Mouse (Mus musculus) kidney, postnatal 0 days (tissue): ENCODE data around the gene Cap2. TPM values are rescaled to one million over a fixed set of nuclear protein-coding genes. Genes with fewer than 3 reads are reported as not detected.
A peak's percentile ranks its signal among the peaks of the same experiment; 100 is the strongest.

Source experiments
- ATAC-seq: fragments of 200-750 bp; cut with Nextera tagmentation; replicated peaks from 2 replicates; pipeline ENCODE4 v1.8.0; 2017; ENCODE audit warnings: low read depth, moderate number of reproducible peaks, moderate TSS enrichment, moderate library complexity; ENCODE audit not compliant: low FRiP score
- DNase-seq: peaks from one replicate; pipeline ENCODE4 v3.0.0-alpha.2; 2016; ENCODE audit warnings: low spot score
- H3K27ac ChIP-seq: fragments of 300-500 bp; sonication (generic); 2 replicates; pipeline ENCODE4 v1.5.1; 2014; ENCODE audit warnings: mild to moderate bottlenecking
- H3K27me3 ChIP-seq: fragments of 300-500 bp; sonication (generic); 2 replicates; pipeline ENCODE4 v1.6.1; 2014; ENCODE audit warnings: low read length, mixed read lengths; ENCODE audit not compliant: insufficient read depth
- H3K36me3 ChIP-seq: fragments of 300-500 bp; sonication (generic); 2 replicates; pipeline ENCODE4 v1.6.1; 2014; ENCODE audit warnings: low read length, mixed read lengths; ENCODE audit not compliant: insufficient read depth
- H3K4me1 ChIP-seq: fragments of 300-500 bp; sonication (generic); replicated peaks from 2 replicates; pipeline ENCODE4 v1.6.1; 2014; ENCODE audit warnings: antibody characterized with exemption, low read length, mixed read lengths; ENCODE audit not compliant: insufficient read depth
- H3K4me2 ChIP-seq: fragments of 300-500 bp; sonication (generic); 2 replicates; pipeline ENCODE4 v1.6.1; 2014; ENCODE audit warnings: mild to moderate bottlenecking, low read length, moderate library complexity, mixed read lengths
- H3K4me3 ChIP-seq: fragments of 300-500 bp; sonication (generic); replicated peaks from 2 replicates; pipeline ENCODE4 v1.5.1; 2014; ENCODE audit warnings: low read depth, low read length
- H3K9ac ChIP-seq: fragments of 300-500 bp; sonication (generic); 2 replicates; pipeline ENCODE4 v1.6.1; 2014; ENCODE audit warnings: low read depth, low read length
- H3K9me3 ChIP-seq: fragments of 300-500 bp; sonication (generic); replicated peaks from 2 replicates; pipeline ENCODE4 v1.6.1; 2016; ENCODE audit warnings: low read length, inconsistent platforms, mixed read lengths
- CTCF ChIP-seq: IDR thresholded peaks from 2 replicates; pipeline ENCODE4 v1.5.1; 2016; ENCODE audit warnings: antibody characterized with exemption, low read depth, mild to moderate bottlenecking, moderate library complexity
- WGBS: fragments of 180-500 bp; shearing (Covaris S2); extraction: QIAGEN DNeasy Blood & Tissue Kit; methylation state at CpG from one replicate; pipeline ENCODE4 v1.1.7; 2014; 5-methylcytosine and 5-hydroxymethylcytosine counted together
- polyA plus RNA-seq: library from polyadenylated mRNA; unstranded; fragments of >200 nt; fragmentation: Nextera tagmentation; extraction: Ambion mirVana; gene quantifications from 2 replicates; pipeline ENCODE4 v1.2.1, GENCODE M21; 2015

Gene Cap2
- polyA plus RNA-seq, 1 experiment from 2014 or later, result 3.6 TPM

DNA sequence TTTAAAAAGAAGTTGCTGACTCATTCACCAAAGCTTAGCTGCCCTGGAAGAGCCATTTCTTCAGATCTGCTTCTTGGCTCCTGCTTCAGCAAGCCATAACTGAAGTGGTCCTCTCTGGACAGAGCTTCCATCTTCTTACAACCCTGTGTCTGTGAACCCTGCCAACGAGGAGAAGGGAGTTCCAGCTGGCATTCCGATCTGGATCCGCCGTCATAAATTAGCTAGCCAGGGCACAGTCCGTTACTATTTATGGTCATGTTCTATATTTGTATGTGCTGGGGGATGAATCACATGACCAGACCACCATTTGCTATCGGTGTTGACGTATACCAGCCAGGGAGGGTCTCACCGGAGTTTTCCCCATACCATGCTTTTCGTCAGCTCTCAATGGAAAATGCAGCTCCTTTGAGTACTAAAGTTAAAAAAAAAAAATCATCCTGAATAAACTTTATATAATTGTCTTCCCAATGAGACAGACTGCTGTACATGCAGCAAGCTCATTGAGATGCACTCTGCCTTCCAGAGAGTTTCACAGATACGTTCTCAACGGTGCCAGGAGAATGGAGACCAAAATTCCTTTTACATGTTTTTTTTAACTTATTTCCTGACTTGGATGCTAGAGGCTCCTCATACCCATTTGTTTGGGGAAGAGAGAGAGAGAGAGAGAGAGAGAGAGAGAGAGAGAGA is 70.5 kb downstream of the Cap2 start:
- no peaks in the 10 kb centered on the region for H3K9me3 ChIP-seq
- TF ChIP-seq CTCF, result no peak
- WGBS, result 44% methylated on average over 11 of the region's 11 CpGs
- H3K36me3 ChIP-seq, result no peaks in the 10 kb centered on the region
- no peaks in the 10 kb centered on the region for H3K4me1 ChIP-seq
- H3K27ac ChIP-seq, result no peak overlapping the region
- DNase-seq (peak; percentile 30), ATAC-seq (no peak)
- H3K4me3 ChIP-seq, result no peak overlapping the region
- H3K9ac ChIP-seq, result no peak overlapping the region
- H3K27me3 ChIP-seq, result no peaks in the 10 kb centered on the region
- H3K4me2 ChIP-seq, result no peak overlapping the region; the same call in 1 of the 2 replicates

- Histone ChIP-seq H3K36me3 (no peaks in the 10 kb centered on the region), H3K9ac (no peak overlapping the region), H3K4me2 (no peak overlapping the region), H3K4me1 (no peaks in the 10 kb centered on the region), H3K9me3 (no peaks in the 10 kb centered on the region), H3K4me3 (no peak overlapping the region), H3K27me3 (no peaks in the 10 kb centered on the region), H3K27ac (no peak overlapping the region)
- DNase-seq, result no peak
- no peak for ATAC-seq
- TF ChIP-seq CTCF, result no peak
- 41% methylated on average over 9 of the region's 9 CpGs for WGBS
Measured at GRCm38 (mm10) chr13:46572648-46573163, 71.1 kb downstream of the Cap2 start.

DNA sequence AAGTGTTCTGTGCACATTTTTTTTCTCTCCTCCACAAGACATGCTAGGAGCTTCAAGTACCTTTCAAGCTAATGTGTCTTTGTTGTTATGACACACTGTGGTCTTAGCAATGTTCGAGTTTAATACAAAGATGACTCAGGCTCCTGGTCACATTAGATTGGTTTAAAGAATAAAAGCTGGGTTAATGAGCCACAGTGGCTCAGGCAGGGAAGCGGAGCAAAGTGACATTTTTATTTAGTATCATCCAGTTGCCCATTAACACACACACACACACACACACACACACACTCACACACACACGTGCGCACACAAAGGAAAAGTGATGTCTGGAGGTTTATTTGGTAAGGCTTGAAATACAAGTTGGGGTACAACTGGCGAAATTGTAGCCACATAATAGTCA is 72.6 kb downstream of the Cap2 start:
- 42% methylated on average over 5 of the region's 5 CpGs for WGBS
- DNase-seq (peak; percentile 53), ATAC-seq (0 out of 2 replicates have a peak, but pooled peaks have one; percentile 25)
- Histone ChIP-seq H3K27me3 (no peaks in the 10 kb centered on the region), H3K4me2 (no peak overlapping the region), H3K36me3 (no peaks in the 10 kb centered on the region), H3K9me3 (no peaks in the 10 kb centered on the region), H3K4me1 (no peaks in the 10 kb centered on the region), H3K4me3 (no peak overlapping the region), H3K9ac (no peak overlapping the region), H3K27ac (no peak overlapping the region)
- TF ChIP-seq CTCF, result no peak

DNA sequence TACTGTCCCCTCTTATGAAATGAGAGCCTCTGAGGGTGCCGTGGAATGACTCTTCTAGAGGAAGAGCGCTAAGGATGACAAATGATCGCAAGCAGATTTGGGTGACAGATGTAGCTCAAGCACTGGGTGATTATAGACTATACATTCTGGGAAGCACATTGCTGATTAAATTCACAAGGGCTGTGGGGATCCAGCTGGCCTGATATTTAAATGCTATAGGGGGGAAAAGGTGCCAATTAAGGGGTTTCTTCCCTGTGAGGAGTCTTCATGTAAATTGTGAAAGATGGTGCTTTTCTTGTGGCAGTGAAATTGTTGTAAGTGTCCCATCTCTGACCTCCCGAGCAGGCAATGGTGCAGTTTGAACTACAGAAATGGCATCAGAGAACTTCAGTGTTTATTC is 73.1 kb downstream of the Cap2 start:
- TF ChIP-seq CTCF, result no peak
- ATAC-seq (no peak), DNase-seq (no peak)
- WGBS, result 68% methylated on average over 4 of the region's 4 CpGs
- H3K36me3 ChIP-seq, result no peaks in the 10 kb centered on the region
- no peak overlapping the region for H3K4me2 ChIP-seq
- no peak overlapping the region for H3K4me3 ChIP-seq
- H3K27ac ChIP-seq, result no peak overlapping the region
- no peaks in the 10 kb centered on the region for H3K27me3 ChIP-seq
- H3K4me1 ChIP-seq, result no peaks in the 10 kb centered on the region
- no peak overlapping the region for H3K9ac ChIP-seq
- no peaks in the 10 kb centered on the region for H3K9me3 ChIP-seq

GRCm38 (mm10) chr13:46584860-46585259 is 83.2 kb downstream of the Cap2 start:
- 88% methylated on average over 7 of the region's 7 CpGs for WGBS

DNA sequence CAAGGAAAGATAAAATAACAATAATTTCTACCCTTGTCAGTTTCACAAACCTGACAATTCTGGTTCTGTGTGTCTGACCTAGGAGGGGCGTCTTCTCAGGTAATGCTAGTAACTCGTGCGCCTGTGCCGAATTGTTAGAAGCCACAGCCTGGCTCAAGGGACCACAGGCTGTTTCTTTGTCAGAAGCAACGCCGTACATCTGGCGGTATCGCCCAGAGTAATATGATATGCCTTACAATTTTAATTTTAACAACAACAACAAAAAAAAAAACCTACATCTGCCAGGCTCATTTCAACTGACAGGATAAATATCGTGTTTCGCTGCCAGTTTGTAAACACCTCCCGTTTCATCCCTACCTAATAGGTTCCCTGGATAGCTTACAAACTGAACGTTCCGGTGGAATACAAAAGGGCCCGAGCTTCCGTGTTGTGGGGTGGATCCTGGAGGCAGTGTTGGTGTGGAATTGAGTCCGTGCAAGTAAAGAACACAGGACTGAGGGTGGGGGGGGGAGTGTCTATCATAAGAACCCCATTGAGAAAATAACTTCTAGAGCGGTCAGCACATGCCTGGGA is 86.2 kb downstream of the Cap2 start:
- Histone ChIP-seq H3K4me3 (no peak overlapping the region), H3K9ac (no peak overlapping the region), H3K4me1 (0 out of 2 replicates have a peak, but pooled peaks cover 5% of the 10 kb centered on the region), H3K27ac (no peak overlapping the region), H3K36me3 (no peaks in the 10 kb centered on the region), H3K4me2 (no peak overlapping the region), H3K27me3 (no peaks in the 10 kb centered on the region), H3K9me3 (no peaks in the 10 kb centered on the region)
- DNase-seq, result no peak
- 71% methylated on average over 17 of the region's 17 CpGs for WGBS
- ATAC-seq, result no peak
- TF ChIP-seq CTCF, result no peak

More at GRCm38 (mm10) chr13:46584860-46585259, 83.2 kb downstream of the Cap2 start:
- Histone ChIP-seq H3K4me3 (no peak overlapping the region), H3K4me1 (no peaks in the 10 kb centered on the region), H3K27ac (no peak overlapping the region), H3K9ac (no peak overlapping the region), H3K27me3 (no peaks in the 10 kb centered on the region), H3K36me3 (no peaks in the 10 kb centered on the region), H3K9me3 (no peaks in the 10 kb centered on the region), H3K4me2 (no peak overlapping the region)
- TF ChIP-seq CTCF, result no peak
- ATAC-seq (no peak), DNase-seq (no peak)
